Mouse (Mus musculus): ENCODE measurements at regions not wholly inside any gene's neighbourhood (a gene's known extent, or its start where the extent isn't known, plus 50 kb on each side); places are given as distances from the start of the nearest gene placed in this dataset.
"Not testable (repeated sequence)": the region's sequence is repeated elsewhere in the genome, so short reads cannot be mapped to it uniquely, and the experiment has no call there.

- no peak for DNase-seq
Measured at GRCm38 (mm10) chr11:13978524-13978923, 620.6 kb upstream of the Pom121l12 start.

- no peak for DNase-seq
Measured at GRCm38 (mm10) chr11:14016637-14017036, 582.4 kb upstream of the Pom121l12 start.

GRCm38 (mm10) chr11:14031412-14032122, 567.5 kb upstream of the Pom121l12 start:
- DNase-seq = no peak

- DNase-seq = not testable (repeated sequence)
Measured at GRCm38 (mm10) chr11:14032498-14032897, 566.6 kb upstream of the Pom121l12 start.

GRCm38 (mm10) chr11:14059118-14059517, 540.0 kb upstream of the Pom121l12 start:
- peak in 1 of 2 experiments; percentile 1 for DNase-seq

- no peak for DNase-seq
Measured at GRCm38 (mm10) chr11:14072104-14072503, 527.0 kb upstream of the Pom121l12 start.

- no peak for DNase-seq
Measured at GRCm38 (mm10) chr11:14072570-14072969, 526.5 kb upstream of the Pom121l12 start.
